9 mouse cellular contexts compared by ENCODE assay signal in genomic region chr9:41860681-41861080, GRCm38 (mm10).
DNase-seq lines count a peak whose midpoint lies in the region; ATAC-seq lines count a peak whose summit lies in the region.
"Had no signal": no experiment of that assay in that cellular context is flagged by ENCODE, and none has a peak within 500 bp of the region (broad histone marks: within the 10 kb centered on the region; RNA-seq: fewer than 3 reads in every experiment).

No protein-coding gene starts in this region.

- 0 out of 2 replicates have a peak overlapping the region, but pooled peaks have one; percentile 22 for H3K9ac ChIP-seq in forebrain, embryonic 12.5 days
- peak overlapping the region; percentile 30 for H3K9ac ChIP-seq in lung, embryonic 16.5 days (ENCODE audit: low read length)

- peaks cover 21% of the 10 kb centered on the region for H3K4me1 ChIP-seq in forebrain, embryonic 12.5 days
- peaks cover 17% of the 10 kb centered on the region for H3K4me1 ChIP-seq in lung, embryonic 16.5 days (replicated peaks; ENCODE audit: control insufficient read depth, insufficient read depth, low read length)
- H3K4me1 ChIP-seq: megakaryocyte, embryonic 14.5 days had no signal

- no peaks in the 10 kb centered on the region for H3K27me3 ChIP-seq in forebrain, embryonic 12.5 days
- H3K27me3 ChIP-seq in lung, embryonic 16.5 days (ENCODE audit: control insufficient read depth, insufficient read depth, low read depth, low read length) = no peaks in the 10 kb centered on the region
- H3K27me3 ChIP-seq: megakaryocyte, embryonic 14.5 days had no signal

- no peaks in the 10 kb centered on the region for H3K36me3 ChIP-seq in forebrain, embryonic 12.5 days (replicated peaks)
- no peaks in the 10 kb centered on the region for H3K36me3 ChIP-seq in lung, embryonic 16.5 days (ENCODE audit: control insufficient read depth, insufficient read depth, low read length)

- H3K4me3 ChIP-seq in forebrain, embryonic 12.5 days (replicated peaks) = no peak overlapping the region
- no peak overlapping the region for H3K4me3 ChIP-seq in lung, embryonic 16.5 days (ENCODE audit: low read length)
- H3K4me3 ChIP-seq: megakaryocyte, embryonic 14.5 days had no signal

- peak; percentile 5 for DNase-seq in kidney, adult 11 months
- DNase-seq in kidney, adult 8-10 months = no peak
- DNase-seq in heart, postnatal 10 days = peak; percentile 63 to 73
- DNase-seq in layer of hippocampus, adult 18-20 months (ENCODE audit: low spot score in 2 of 2) = peak; percentile 22 to 54
- peak; percentile 9 for DNase-seq in retina, postnatal 7 days (ENCODE audit: low read depth, low spot score)

- peak; percentile 90 for ATAC-seq in forebrain, embryonic 12.5 days (ENCODE audit: low FRiP score)
- peak; percentile 98 for ATAC-seq in lung, embryonic 16.5 days (ENCODE audit: low read depth)
- no peak for ATAC-seq in erythroid progenitor cell, adult 5-6 weeks (replicated peaks; ENCODE audit: low FRiP score, poor library complexity, severe bottlenecking)

- no peaks in the 10 kb centered on the region for H3K9me3 ChIP-seq in forebrain, embryonic 12.5 days
- no peaks in the 10 kb centered on the region for H3K9me3 ChIP-seq in lung, embryonic 16.5 days (ENCODE audit: control insufficient read depth, low read length)
- H3K9me3 ChIP-seq: megakaryocyte, embryonic 14.5 days had no signal

- peak overlapping the region; percentile 78 for H3K27ac ChIP-seq in forebrain, embryonic 12.5 days
- H3K27ac ChIP-seq in lung, embryonic 16.5 days (ENCODE audit: low read length) = peak overlapping the region; percentile 60

- intact Hi-C loops in heart, postnatal 10 days (cut with DNase I) = no loop called here

- 5% methylated on average over 4 of the region's 4 CpGs for WGBS in forebrain, embryonic 12.5 days
- 2% methylated on average over 4 of the region's 4 CpGs for WGBS in lung, embryonic 16.5 days

- peak overlapping the region; percentile 27 for H3K4me2 ChIP-seq in forebrain, embryonic 12.5 days
- H3K4me2 ChIP-seq in lung, embryonic 16.5 days (ENCODE audit: low read depth, low read length) = peak overlapping the region; percentile 41

Comparison
In these comparisons a context has a peak if more than half of its experiments do, and no peak if none do; other contexts are left out.
1. DNase-seq: peak in kidney, adult 11 months (single experiment), heart, postnatal 10 days (2 of 2), layer of hippocampus, adult 18-20 months (2 of 2) and retina, postnatal 7 days (single experiment); none in kidney, adult 8-10 months (0 of 2).